Mouse (Mus musculus) hindbrain, embryonic 12.5 days (tissue): Measurements from ENCODE around the gene Yjefn3. TPM values are rescaled to one million over a fixed set of nuclear protein-coding genes. Genes with fewer than 3 reads are reported as not detected.

ENCODE experiments used
- ATAC-seq: fragments of 200-750 bp; cut with Nextera tagmentation; 2 replicates; pipeline ENCODE4 v1.8.0; 2017; ENCODE audit warnings: moderate TSS enrichment; ENCODE audit not compliant: low FRiP score
- H3K27ac ChIP-seq: fragments of 300-500 bp; sonication (generic); 2 replicates; pipeline ENCODE4 v1.5.1; 2016; ENCODE audit warnings: mild to moderate bottlenecking
- H3K27me3 ChIP-seq: fragments of 300-500 bp; sonication (generic); 2 replicates; pipeline ENCODE4 v1.6.1; 2016; ENCODE audit warnings: mild to moderate bottlenecking
- H3K36me3 ChIP-seq: fragments of 300-500 bp; sonication (generic); 2 replicates; pipeline ENCODE4 v1.6.1; 2016; ENCODE audit warnings: mild to moderate bottlenecking
- H3K4me1 ChIP-seq: fragments of 300-500 bp; sonication (generic); 2 replicates; pipeline ENCODE4 v1.6.1; 2016
- H3K4me2 ChIP-seq: fragments of 300-500 bp; sonication (generic); replicated peaks from 2 replicates; pipeline ENCODE4 v1.6.1; 2016; ENCODE audit warnings: mild to moderate bottlenecking
- H3K4me3 ChIP-seq: fragments of 300-500 bp; sonication (generic); 2 replicates; pipeline ENCODE4 v1.5.1; 2016; ENCODE audit warnings: mild to moderate bottlenecking
- H3K9ac ChIP-seq: fragments of 300-500 bp; sonication (generic); 2 replicates; pipeline ENCODE4 v1.6.1; 2016; ENCODE audit warnings: mild to moderate bottlenecking, moderate library complexity
- H3K9me3 ChIP-seq: fragments of 300-500 bp; sonication (generic); replicated peaks from 2 replicates; pipeline ENCODE4 v1.6.1; 2016; ENCODE audit warnings: mild to moderate bottlenecking
- WGBS: fragments of 180-500 bp; shearing (Covaris S2); methylation state at CpG from one replicate; pipeline ENCODE4 v1.1.7; 2016; 5-methylcytosine and 5-hydroxymethylcytosine counted together
- polyA plus RNA-seq: library from polyadenylated mRNA; unstranded; fragments of >200 nt; fragmentation: Nextera tagmentation; extraction: Ambion mirVana; gene quantifications from 2 replicates; pipeline ENCODE4 v1.2.1, GENCODE M21; 2016

Gene Yjefn3
- polyA plus RNA-seq, 1 experiment from 2014 or later = 10.1 TPM

GRCm38 (mm10) chr8:69923986-69924385 is 21.5 kb upstream of the Yjefn3 start:
- H3K36me3 ChIP-seq = 0 out of 2 replicates have a peak, but pooled peaks cover 9% of the 10 kb centered on the region

GRCm38 (mm10) chr8:69921141-69921540 is 18.6 kb upstream of the Yjefn3 start:
- WGBS = 97% methylated on average over 2 of the region's 2 CpGs

More at GRCm38 (mm10) chr8:69923986-69924385, 21.5 kb upstream of the Yjefn3 start:
- Histone ChIP-seq H3K9me3 (no peaks in the 10 kb centered on the region), H3K9ac (no peak overlapping the region), H3K27me3 (no peaks in the 10 kb centered on the region), H3K4me2 (no peak overlapping the region), H3K4me1 (peaks cover 18% of the 10 kb centered on the region), H3K4me3 (no peak overlapping the region), H3K27ac (no peak overlapping the region)
- ATAC-seq = no peak
- 83% methylated on average over 1 of the region's 1 CpGs for WGBS

GRCm38 (mm10) chr8:69919876-69920662 is 17.6 kb upstream of the Yjefn3 start:
- H3K4me2 ChIP-seq = peak overlapping the region; percentile 19; the same call in 1 of the 2 replicates
- H3K36me3 ChIP-seq = peaks cover 32% of the 10 kb centered on the region
- peaks cover 18% of the 10 kb centered on the region for H3K4me1 ChIP-seq
- ATAC-seq = peak; percentile 66
- no peaks in the 10 kb centered on the region for H3K27me3 ChIP-seq
- 44% methylated on average over 11 of the region's 11 CpGs for WGBS
- H3K27ac ChIP-seq = peak overlapping the region; percentile 83
- H3K9me3 ChIP-seq = no peaks in the 10 kb centered on the region
- no peak overlapping the region for H3K9ac ChIP-seq
- no peak overlapping the region for H3K4me3 ChIP-seq

More at GRCm38 (mm10) chr8:69921141-69921540, 18.6 kb upstream of the Yjefn3 start:
- Histone ChIP-seq H3K36me3 (peaks cover 22% of the 10 kb centered on the region), H3K27me3 (no peaks in the 10 kb centered on the region), H3K9me3 (no peaks in the 10 kb centered on the region), H3K27ac (peak overlapping the region; percentile 83), H3K4me2 (no peak overlapping the region), H3K4me1 (peaks cover 18% of the 10 kb centered on the region), H3K4me3 (no peak overlapping the region), H3K9ac (no peak overlapping the region)
- no peak for ATAC-seq

- Histone ChIP-seq H3K9ac (no peak overlapping the region), H3K4me3 (no peak overlapping the region), H3K4me1 (peaks cover 18% of the 10 kb centered on the region), H3K9me3 (no peaks in the 10 kb centered on the region), H3K4me2 (no peak overlapping the region), H3K27me3 (no peaks in the 10 kb centered on the region), H3K27ac (0 out of 2 replicates have a peak overlapping the region, but pooled peaks have one; percentile 35), H3K36me3 (peaks cover 42% of the 10 kb centered on the region)
- peak; percentile 44 for ATAC-seq
- 64% methylated on average over 1 of the region's 1 CpGs for WGBS
Measured at GRCm38 (mm10) chr8:69919010-69919409, 16.5 kb upstream of the Yjefn3 start.

- peak; percentile 11; the same call in 1 of the 2 replicates for ATAC-seq
- H3K9me3 ChIP-seq = no peaks in the 10 kb centered on the region
- no peak overlapping the region for H3K4me2 ChIP-seq
- no peak overlapping the region for H3K27ac ChIP-seq
- no peak overlapping the region for H3K9ac ChIP-seq
- peaks cover 43% of the 10 kb centered on the region for H3K36me3 ChIP-seq
- peaks cover 18% of the 10 kb centered on the region for H3K4me1 ChIP-seq
- no peak overlapping the region for H3K4me3 ChIP-seq
- no peaks in the 10 kb centered on the region for H3K27me3 ChIP-seq
Measured at GRCm38 (mm10) chr8:69918506-69918905, 16.0 kb upstream of the Yjefn3 start.

GRCm38 (mm10) chr8:69915748-69916147 is 13.2 kb upstream of the Yjefn3 start:
- Histone ChIP-seq H3K27ac (no peak overlapping the region), H3K9ac (no peak overlapping the region), H3K36me3 (peaks cover 69% of the 10 kb centered on the region)

GRCm38 (mm10) chr8:69914526-69914925 is 12.0 kb upstream of the Yjefn3 start:
- no peak overlapping the region for H3K9ac ChIP-seq
- 84% methylated on average over 4 of the region's 4 CpGs for WGBS

More at GRCm38 (mm10) chr8:69915748-69916147, 13.2 kb upstream of the Yjefn3 start:
- Histone ChIP-seq H3K4me3 (no peak overlapping the region), H3K27me3 (no peaks in the 10 kb centered on the region), H3K4me2 (no peak overlapping the region), H3K9me3 (no peaks in the 10 kb centered on the region), H3K4me1 (peaks cover 11% of the 10 kb centered on the region)
- no peak for ATAC-seq
- WGBS = 41% methylated on average over 5 of the region's 5 CpGs

GRCm38 (mm10) chr8:69912478-69913074 is 10.1 kb upstream of the Yjefn3 start:
- Histone ChIP-seq H3K27ac (no peak overlapping the region), H3K4me1 (no peaks in the 10 kb centered on the region), H3K9ac (no peak overlapping the region), H3K9me3 (no peaks in the 10 kb centered on the region), H3K4me2 (no peak overlapping the region), H3K36me3 (peaks cover 94% of the 10 kb centered on the region), H3K27me3 (no peaks in the 10 kb centered on the region), H3K4me3 (no peak overlapping the region)
- 89% methylated on average over 12 of the region's 12 CpGs for WGBS
- ATAC-seq = no peak

More at GRCm38 (mm10) chr8:69914526-69914925, 12.0 kb upstream of the Yjefn3 start:
- Histone ChIP-seq H3K4me1 (no peaks in the 10 kb centered on the region), H3K27ac (no peak overlapping the region), H3K4me2 (no peak overlapping the region), H3K27me3 (no peaks in the 10 kb centered on the region), H3K9me3 (no peaks in the 10 kb centered on the region), H3K4me3 (no peak overlapping the region), H3K36me3 (peaks cover 81% of the 10 kb centered on the region)
- no peak for ATAC-seq

- peaks cover 89% of the 10 kb centered on the region for H3K36me3 ChIP-seq
- ATAC-seq = no peak
- H3K27ac ChIP-seq = no peak overlapping the region
- H3K4me2 ChIP-seq = no peak overlapping the region
- H3K4me1 ChIP-seq = no peaks in the 10 kb centered on the region
- H3K4me3 ChIP-seq = no peak overlapping the region
- no peaks in the 10 kb centered on the region for H3K9me3 ChIP-seq
- 93% methylated on average over 13 of the region's 13 CpGs for WGBS
- H3K27me3 ChIP-seq = no peaks in the 10 kb centered on the region
- H3K9ac ChIP-seq = no peak overlapping the region
Measured at GRCm38 (mm10) chr8:69911917-69912316, 9.4 kb upstream of the Yjefn3 start.

- H3K4me1 ChIP-seq = peaks cover 16% of the 10 kb centered on the region
- WGBS = 90% methylated on average over 2 of the region's 2 CpGs
- no peaks in the 10 kb centered on the region for H3K27me3 ChIP-seq
- no peak overlapping the region for H3K4me3 ChIP-seq
- H3K27ac ChIP-seq = no peak overlapping the region
- ATAC-seq = no peak
- H3K36me3 ChIP-seq = peaks cover 43% of the 10 kb centered on the region
- no peak overlapping the region for H3K9ac ChIP-seq
- no peak overlapping the region for H3K4me2 ChIP-seq
- H3K9me3 ChIP-seq = no peaks in the 10 kb centered on the region
Measured at GRCm38 (mm10) chr8:69907106-69907505, 4.6 kb upstream of the Yjefn3 start.

- H3K27me3 ChIP-seq = no peaks in the 10 kb centered on the region
- no peaks in the 10 kb centered on the region for H3K9me3 ChIP-seq
- peaks cover 35% of the 10 kb centered on the region for H3K36me3 ChIP-seq
- WGBS = 96% methylated on average over 2 of the region's 2 CpGs
- H3K27ac ChIP-seq = no peak overlapping the region
- H3K4me2 ChIP-seq = no peak overlapping the region
- H3K4me1 ChIP-seq = peaks cover 21% of the 10 kb centered on the region
- H3K4me3 ChIP-seq = no peak overlapping the region
- ATAC-seq = no peak
- H3K9ac ChIP-seq = no peak overlapping the region
Measured at GRCm38 (mm10) chr8:69906260-69906659, 3.7 kb upstream of the Yjefn3 start.

- whole genome bisulfite sequencing = 81% methylated on average over 8 of the region's 8 CpGs
- peak overlapping the region; percentile 95 for H3K4me2 ChIP-seq
- H3K9ac ChIP-seq = no peak overlapping the region
- H3K4me3 ChIP-seq = no peak overlapping the region
- H3K4me1 ChIP-seq = peaks cover 36% of the 10 kb centered on the region
- H3K36me3 ChIP-seq = peaks cover 14% of the 10 kb centered on the region
- no peak for ATAC-seq
- H3K27ac ChIP-seq = no peak overlapping the region
- no peaks in the 10 kb centered on the region for H3K27me3 ChIP-seq
- H3K9me3 ChIP-seq = no peaks in the 10 kb centered on the region
Measured at GRCm38 (mm10) chr8:69904096-69904495, 1.6 kb upstream of the Yjefn3 start.
